ENCODE assay signal across 8 mouse cellular contexts in the genomic region with DNA sequence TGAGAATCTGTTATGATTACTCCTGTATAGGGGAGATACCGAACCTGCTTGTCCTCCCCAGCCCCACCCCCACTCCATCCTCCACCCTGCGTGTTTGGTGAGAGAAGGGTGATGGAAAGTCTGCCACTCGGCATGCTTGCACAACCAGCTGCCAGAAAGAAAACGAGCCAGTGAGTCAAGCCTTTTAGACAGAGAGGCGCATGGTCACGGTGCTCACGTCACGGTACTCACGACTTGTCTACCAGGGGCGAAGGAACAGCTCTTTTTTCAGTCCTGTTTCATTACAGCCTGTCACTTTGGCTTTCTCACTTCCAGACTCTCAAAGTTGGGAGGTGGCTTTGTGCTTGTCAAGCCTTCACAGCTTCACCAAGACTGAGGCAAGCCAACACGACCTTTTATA. TPM values are rescaled to one million over a fixed set of nuclear protein-coding genes. Genes with fewer than 3 reads are reported as not detected.
DNase-seq lines count a peak whose midpoint lies in the region; ATAC-seq lines count a peak whose summit lies in the region.

No protein-coding gene starts in this region.

- no peaks in the 10 kb centered on the region for H3K4me1 ChIP-seq in embryonic facial prominence, embryonic 15.5 days
- H3K4me1 ChIP-seq in kidney, embryonic 16.5 days (ENCODE audit: insufficient read depth, low read length): peaks cover 6% of the 10 kb centered on the region; the same call in 1 of the 2 replicates
- H3K4me1 ChIP-seq in stomach, embryonic 16.5 days (ENCODE audit: control insufficient read depth, insufficient read depth, low read length): no peaks in the 10 kb centered on the region

- no peaks in the 10 kb centered on the region for H3K36me3 ChIP-seq in embryonic facial prominence, embryonic 15.5 days
- no peaks in the 10 kb centered on the region for H3K36me3 ChIP-seq in kidney, embryonic 16.5 days (ENCODE audit: insufficient read depth, low read length)
- no peaks in the 10 kb centered on the region for H3K36me3 ChIP-seq in stomach, embryonic 16.5 days (ENCODE audit: control insufficient read depth, insufficient read depth, low read length)

- no peaks in the 10 kb centered on the region for H3K27me3 ChIP-seq in embryonic facial prominence, embryonic 15.5 days
- H3K27me3 ChIP-seq in kidney, embryonic 16.5 days (ENCODE audit: insufficient read depth, low read length): no peaks in the 10 kb centered on the region
- no peaks in the 10 kb centered on the region for H3K27me3 ChIP-seq in stomach, embryonic 16.5 days (ENCODE audit: control insufficient read depth, insufficient read depth, low read length)

- H3K4me2 ChIP-seq in embryonic facial prominence, embryonic 15.5 days (replicated peaks): peak overlapping the region; percentile 24
- peak overlapping the region; percentile 45 for H3K4me2 ChIP-seq in kidney, embryonic 16.5 days (replicated peaks; ENCODE audit: low read depth, low read length)
- peak overlapping the region; percentile 48 for H3K4me2 ChIP-seq in stomach, embryonic 16.5 days (ENCODE audit: low read depth, low read length)

- H3K4me3 ChIP-seq in embryonic facial prominence, embryonic 15.5 days (replicated peaks): no peak overlapping the region
- H3K4me3 ChIP-seq in kidney, embryonic 16.5 days (ENCODE audit: low read length): no peak overlapping the region
- peak overlapping the region; percentile 25 for H3K4me3 ChIP-seq in stomach, embryonic 16.5 days (replicated peaks; ENCODE audit: low read length)

- no peak overlapping the region for H3K9ac ChIP-seq in embryonic facial prominence, embryonic 15.5 days
- H3K9ac ChIP-seq in kidney, embryonic 16.5 days (replicated peaks; ENCODE audit: low read length): no peak overlapping the region; the same call in 1 of the 2 replicates
- peak overlapping the region; percentile 46 for H3K9ac ChIP-seq in stomach, embryonic 16.5 days (ENCODE audit: low read length)

- 29% methylated on average over 11 of the region's 11 CpGs for WGBS in embryonic facial prominence, embryonic 15.5 days
- WGBS in kidney, embryonic 16.5 days: 26% methylated on average over 11 of the region's 11 CpGs
- 33% methylated on average over 11 of the region's 11 CpGs for WGBS in stomach, embryonic 16.5 days

- peak; percentile 34 to 56 for DNase-seq in left cerebral cortex, adult 18-20 months (ENCODE audit: low spot score in 2 of 2)
- DNase-seq in left cerebral cortex, adult 11 months (ENCODE audit: low spot score): no peak
- peak; percentile 15 for DNase-seq in lung, postnatal 10 days
- no peak for DNase-seq in thymus, adult 18-20 months
- DNase-seq in gastrocnemius, postnatal 25 days: no peak

- peak overlapping the region; percentile 70 for H3K27ac ChIP-seq in embryonic facial prominence, embryonic 15.5 days (replicated peaks)
- no peak overlapping the region for H3K27ac ChIP-seq in kidney, embryonic 16.5 days (ENCODE audit: low read length)
- H3K27ac ChIP-seq in stomach, embryonic 16.5 days (ENCODE audit: low read length): peak overlapping the region; percentile 95

- H3K9me3 ChIP-seq in embryonic facial prominence, embryonic 15.5 days (replicated peaks): no peaks in the 10 kb centered on the region
- H3K9me3 ChIP-seq in kidney, embryonic 16.5 days (ENCODE audit: low read length): no peaks in the 10 kb centered on the region
- no peaks in the 10 kb centered on the region for H3K9me3 ChIP-seq in stomach, embryonic 16.5 days (replicated peaks; ENCODE audit: control insufficient read depth, low read length)

- ATAC-seq in embryonic facial prominence, embryonic 15.5 days (ENCODE audit: insufficient number of reproducible peaks, low FRiP score, low TSS enrichment, low read depth): no peak
- no peak; the same call in 1 of the 2 replicates for ATAC-seq in kidney, embryonic 16.5 days (ENCODE audit: low FRiP score, low TSS enrichment)
- ATAC-seq in stomach, embryonic 16.5 days (ENCODE audit: insufficient read depth, low FRiP score): peak; percentile 51; the same call in 1 of the 2 replicates

RNA-seq across cellular contexts. Expression of a gene that starts 7.2 kb away (rescaled TPM):
- total RNA-seq in left cerebral cortex, adult 18-20 months (2021): 10 to 100 TPM; 25.8 to 28.4 TPM
- polyA plus RNA-seq in embryonic facial prominence, embryonic 15.5 days (2015; fragmentation: Nextera tagmentation; extraction: Ambion mirVana): 33.7 and 37.7 TPM in 2 replicates
- 26.0 and 31.3 TPM in 2 replicates for polyA plus RNA-seq in kidney, embryonic 16.5 days (2015; fragmentation: Nextera tagmentation; extraction: Ambion mirVana)
- 33.4 and 36.5 TPM in 2 replicates for polyA plus RNA-seq in stomach, embryonic 16.5 days (2015; fragmentation: Nextera tagmentation; extraction: Ambion mirVana)
- 10 to 100 TPM; 17.1 to 19.3 TPM for total RNA-seq in gastrocnemius, postnatal 25 days (2021)

Comparison
In these comparisons a context has a peak if more than half of its experiments do, and no peak if none do; other contexts are left out.
1. DNase-seq: peak in left cerebral cortex, adult 18-20 months (2 of 2) and lung, postnatal 10 days (single experiment); none in left cerebral cortex, adult 11 months (single experiment), thymus, adult 18-20 months (0 of 2) and gastrocnemius, postnatal 25 days (single experiment).
2. Peak in every context shown above with its lines, with median percentiles within 50 percentile points of each other: H3K4me2 ChIP-seq.